Mouse (Mus musculus) liver (tissue): ENCODE data around the gene Plekhj1.

Experiments
- DNase-seq: peaks from one replicate; pipeline ENCODE4 v3.0.0-alpha.2; 2020; ENCODE audit warnings: mixed read lengths

Plekhj1 gene

GRCm38 (mm10) chr10:80774549-80774948, 23.9 kb downstream of the Plekhj1 start:
- peak; percentile 76 for DNase-seq

- DNase-seq: no peak
Observed at GRCm38 (mm10) chr10:80773816-80774215, 24.6 kb downstream of the Plekhj1 start.

GRCm38 (mm10) chr10:80768365-80768764, 30.1 kb downstream of the Plekhj1 start:
- no peak for DNase-seq

GRCm38 (mm10) chr10:80766161-80766815, 32.1 kb downstream of the Plekhj1 start:
- DNase-seq: no peak

- DNase-seq: no peak
Observed at GRCm38 (mm10) chr10:80765746-80766145, 32.7 kb downstream of the Plekhj1 start.

- no peak for DNase-seq
Observed at GRCm38 (mm10) chr10:80763502-80763901, 34.9 kb downstream of the Plekhj1 start.

- no peak for DNase-seq
Observed at GRCm38 (mm10) chr10:80761821-80762220, 36.6 kb downstream of the Plekhj1 start.

GRCm38 (mm10) chr10:80760596-80761524, 37.6 kb downstream of the Plekhj1 start:
- no peak for DNase-seq

GRCm38 (mm10) chr10:80758651-80759050, 39.8 kb downstream of the Plekhj1 start:
- DNase-seq: no peak

GRCm38 (mm10) chr10:80757717-80758116, 40.7 kb downstream of the Plekhj1 start:
- peak; percentile 75 for DNase-seq

GRCm38 (mm10) chr10:80756967-80757366, 41.5 kb downstream of the Plekhj1 start:
- DNase-seq: no peak

- DNase-seq: no peak
Observed at GRCm38 (mm10) chr10:80756509-80756908, 41.9 kb downstream of the Plekhj1 start.

GRCm38 (mm10) chr10:80756099-80756498, 42.3 kb downstream of the Plekhj1 start:
- peak; percentile 14 for DNase-seq

GRCm38 (mm10) chr10:80755291-80756015, 43.0 kb downstream of the Plekhj1 start:
- DNase-seq: no peak

- DNase-seq: peak; percentile 99
Observed at GRCm38 (mm10) chr10:80754594-80755290, 43.7 kb downstream of the Plekhj1 start, which contains the start of gene Dot1l. TSS of gene Dot1l (plus strand) at chr10:80755206.

GRCm38 (mm10) chr10:80752079-80752625, 46.3 kb downstream of the Plekhj1 start:
- peak; percentile 92 for DNase-seq

- peak; percentile 41 for DNase-seq
Observed at GRCm38 (mm10) chr10:80751188-80751832, 47.1 kb downstream of the Plekhj1 start.

GRCm38 (mm10) chr10:80748609-80749008, 49.8 kb downstream of the Plekhj1 start:
- DNase-seq: peak; percentile 65

- peak; percentile 86 for DNase-seq
Observed at GRCm38 (mm10) chr10:80747410-80747809, 51.0 kb downstream of the Plekhj1 start.
